Mouse (Mus musculus): ENCODE measurements around the gene Cox8b.

DNA sequence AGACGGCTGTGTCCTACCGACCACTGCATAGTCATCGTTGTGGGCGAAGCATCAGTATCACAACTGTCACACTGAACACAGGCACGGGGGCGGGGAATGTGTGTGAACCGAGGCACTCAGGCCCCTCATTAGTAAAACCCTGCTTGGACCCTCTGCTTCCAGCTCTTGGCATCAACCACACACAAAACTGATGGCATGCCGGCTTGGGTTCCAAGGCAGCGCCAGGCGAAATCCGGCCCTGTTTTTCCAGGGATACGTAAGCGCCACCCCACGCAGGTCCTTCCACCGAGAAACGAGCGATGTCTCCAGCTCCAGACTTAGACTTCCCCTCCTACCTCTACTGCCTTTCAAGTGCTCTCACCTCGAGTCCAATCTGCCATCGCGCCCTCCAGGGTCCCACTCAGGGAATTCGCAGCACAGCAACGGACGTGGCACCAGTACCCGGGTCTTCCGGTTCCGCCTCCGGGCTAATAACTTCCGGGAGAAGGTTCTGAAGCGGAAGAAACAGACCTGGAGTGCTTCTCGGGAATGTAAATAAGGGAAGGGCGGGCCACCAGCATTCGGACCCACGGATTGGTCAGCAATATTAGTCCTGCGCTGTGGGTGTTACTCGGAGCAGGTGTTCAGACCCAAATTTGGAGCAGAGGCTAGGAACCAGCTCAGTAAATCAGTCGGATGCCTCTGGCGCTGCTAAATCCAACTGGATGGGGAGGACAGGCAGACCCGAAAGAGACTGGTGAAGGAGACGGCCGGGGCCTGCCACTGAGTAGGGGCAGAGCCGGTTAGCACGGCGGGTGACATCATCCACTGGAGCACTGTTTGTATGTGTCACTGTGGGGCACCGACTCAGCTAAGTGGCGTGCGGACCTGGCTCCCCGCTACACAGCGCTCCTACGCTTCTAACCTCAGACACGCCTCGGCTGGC lies 44.1 kb downstream of the Cox8b start, which contains the start of gene Gm45785:
- TF ChIP-seq TAL1 (IDR thresholded peaks at IDR 0.05; ENCODE audit: low read length) (no peak), GATA1 (IDR thresholded peaks at IDR 0.05; ENCODE audit: low read length) (no peak)

All from erythroblast, embryonic 14.5 days (primary cell).